Mouse (Mus musculus) common myeloid progenitor, adult 5-6 weeks (primary cell): ENCODE data around the gene Pold4. TPM values are rescaled to one million over a fixed set of nuclear protein-coding genes. Genes with fewer than 3 reads are reported as not detected.
"Not testable (repeated sequence)": the region's sequence is repeated elsewhere in the genome, so short reads cannot be mapped to it uniquely, and the experiment has no call there.

Experiments used
- ATAC-seq: replicated peaks from 2 replicates; pipeline ENCODE4 v1.8.0; 2016; ENCODE audit warnings: low read depth, mild to moderate bottlenecking, moderate TSS enrichment, inconsistent platforms; ENCODE audit not compliant: poor library complexity, severe bottlenecking
- total RNA-seq: library from RNA; stranded (forward); fragments of 200-1000, 187-1606 nt; gene quantifications from 2 replicates; pipeline ENCODE4 v1.2.3, GENCODE M21; 2017

Gene Pold4
- total RNA-seq, 1 experiment from 2014 or later = 64.3 TPM

DNA sequence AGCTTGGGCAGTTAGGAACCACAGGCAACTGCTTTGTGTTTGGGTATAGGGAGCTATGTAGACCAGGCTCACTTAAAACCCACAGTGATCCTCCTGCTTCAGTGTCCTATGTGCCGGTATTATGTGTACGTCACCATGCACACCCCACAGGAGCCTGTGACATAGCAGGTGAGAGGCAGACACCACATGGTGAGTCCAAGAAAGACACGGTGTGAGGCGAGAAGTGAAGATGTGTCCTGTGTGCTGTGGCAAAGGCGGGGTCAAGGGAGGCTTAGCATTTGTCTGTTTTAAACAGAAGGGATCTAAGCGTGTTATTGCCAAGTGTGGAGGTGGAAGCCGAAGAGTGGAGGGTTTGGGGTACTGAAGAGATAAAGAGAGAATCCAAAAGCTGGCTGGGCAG lies 4.9 kb upstream of the Pold4 start:
- ATAC-seq = no peak

GRCm38 (mm10) chr19:4227446-4227845 lies 4.3 kb upstream of the Pold4 start:
- no peak for ATAC-seq

- peak; percentile 52 for ATAC-seq
Measured at GRCm38 (mm10) chr19:4227894-4228678, 3.6 kb upstream of the Pold4 start.

DNA sequence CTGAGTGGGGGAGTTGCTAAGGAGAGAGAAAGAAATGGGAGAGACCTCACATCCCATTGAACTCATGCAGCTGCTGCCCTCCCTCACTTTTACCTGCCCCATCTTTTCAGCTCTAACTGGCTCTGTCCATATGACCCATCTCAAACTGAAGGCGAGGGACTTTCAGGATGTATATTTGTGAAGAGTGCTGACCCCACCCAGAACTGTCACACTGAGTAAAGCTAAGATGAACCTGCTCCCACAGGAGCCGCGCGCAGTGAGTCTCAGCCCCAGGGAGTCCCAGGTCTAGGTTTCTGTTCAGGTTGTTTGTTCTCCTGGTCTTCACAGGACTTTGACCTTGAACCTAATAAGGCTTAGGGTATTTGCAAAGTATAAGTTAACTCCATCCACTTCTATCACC lies 2.8 kb upstream of the Pold4 start:
- ATAC-seq = no peak

DNA sequence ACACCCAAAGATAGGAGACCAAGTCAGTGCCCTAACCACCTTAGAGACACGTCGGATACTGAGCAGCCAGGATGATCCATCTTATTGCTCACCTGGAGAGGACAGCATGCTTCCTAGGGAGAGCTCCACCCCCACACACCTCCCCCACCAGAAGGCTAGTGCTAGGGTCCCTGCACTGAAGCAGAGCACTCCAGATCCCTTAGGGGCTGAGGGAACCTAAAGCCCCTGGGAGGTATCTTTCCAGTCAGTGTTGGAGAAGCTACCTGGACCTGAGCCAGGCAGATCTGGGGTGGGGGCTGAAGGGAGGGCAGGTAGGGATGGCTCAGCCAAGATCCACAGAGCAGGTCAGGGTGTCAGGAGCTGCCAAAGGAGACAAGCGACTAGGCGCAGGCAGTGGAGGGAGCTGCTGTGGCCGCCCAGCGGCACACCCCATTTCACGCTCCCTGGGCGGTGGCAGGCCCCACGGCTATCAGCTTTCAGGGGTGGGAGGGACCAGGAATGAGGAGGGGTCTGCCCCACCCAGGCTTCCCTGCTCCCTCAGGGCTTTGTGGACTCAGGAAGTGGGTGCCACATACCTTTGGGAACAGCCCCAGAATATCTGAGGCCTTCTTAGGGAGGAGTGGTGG lies 2.1 kb upstream of the Pold4 start:
- ATAC-seq = no peak

- no peak for ATAC-seq
Measured at GRCm38 (mm10) chr19:4230415-4230814, 1.3 kb upstream of the Pold4 start.

GRCm38 (mm10) chr19:4232186-4232572 lies 480 bp downstream of the Pold4 start:
- peak; percentile 28 for ATAC-seq

DNA sequence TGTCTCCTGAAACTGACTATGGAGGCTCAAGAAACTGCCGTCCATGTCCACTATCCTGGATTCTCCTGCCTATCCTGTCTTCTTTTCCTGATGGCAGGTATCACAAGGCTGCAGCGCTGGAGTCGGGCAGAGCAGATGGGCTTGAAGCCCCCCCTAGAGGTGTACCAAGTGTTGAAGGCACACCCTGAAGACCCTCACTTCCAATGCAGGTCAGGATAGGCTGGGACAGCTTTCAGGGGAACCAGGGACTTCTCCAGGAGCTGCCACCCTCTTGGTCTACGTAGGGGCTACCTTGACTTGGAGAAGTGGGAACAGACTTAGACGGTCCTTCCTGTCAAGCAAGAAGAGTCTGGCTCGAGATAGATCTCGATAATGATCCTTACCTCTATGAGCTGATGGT lies 952 bp downstream of the Pold4 start:
- ATAC-seq = no peak

GRCm38 (mm10) chr19:4234548-4234947 lies 2.8 kb downstream of the Pold4 start:
- no peak for ATAC-seq

DNA sequence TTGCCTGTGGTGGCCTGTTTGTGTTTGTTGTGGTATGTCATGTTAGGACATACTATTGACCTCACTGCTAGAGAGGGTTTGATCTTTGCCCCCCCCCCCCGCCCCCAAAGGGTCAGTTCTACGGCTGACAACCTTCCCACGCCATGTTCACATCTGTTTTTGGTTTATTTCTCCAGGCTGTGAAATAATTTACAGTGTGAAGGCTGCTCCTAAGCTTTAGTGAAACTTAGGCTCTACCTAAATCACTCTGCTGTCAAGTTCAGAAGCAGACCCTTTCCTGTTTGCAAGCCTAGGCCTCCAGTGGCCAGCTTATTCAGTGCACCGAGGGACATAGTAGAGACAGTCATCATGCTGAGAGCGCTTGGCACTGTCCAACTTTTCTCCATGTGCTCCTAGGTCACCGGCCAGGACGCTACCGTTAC lies 8.6 kb downstream of the Pold4 start:
- no peak for ATAC-seq

DNA sequence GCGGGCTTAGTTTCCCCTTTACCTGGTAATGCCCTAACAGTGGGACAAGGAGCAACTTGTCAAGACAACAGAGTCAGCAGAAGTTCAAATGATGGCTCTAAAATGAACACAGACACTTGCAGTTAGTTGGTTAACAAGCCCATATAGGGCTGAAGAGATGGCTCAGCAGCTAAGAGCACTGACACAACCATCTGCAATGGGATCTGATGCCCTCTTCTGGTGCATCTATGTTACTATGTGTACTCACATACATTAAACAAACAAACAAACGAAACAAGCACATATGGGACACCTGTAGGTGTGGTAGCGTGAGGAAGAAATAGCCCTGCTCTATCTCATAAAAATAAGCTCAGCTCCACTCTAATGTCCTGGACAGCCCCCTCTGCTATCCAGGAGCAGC lies 10.7 kb downstream of the Pold4 start:
- ATAC-seq = no peak

DNA sequence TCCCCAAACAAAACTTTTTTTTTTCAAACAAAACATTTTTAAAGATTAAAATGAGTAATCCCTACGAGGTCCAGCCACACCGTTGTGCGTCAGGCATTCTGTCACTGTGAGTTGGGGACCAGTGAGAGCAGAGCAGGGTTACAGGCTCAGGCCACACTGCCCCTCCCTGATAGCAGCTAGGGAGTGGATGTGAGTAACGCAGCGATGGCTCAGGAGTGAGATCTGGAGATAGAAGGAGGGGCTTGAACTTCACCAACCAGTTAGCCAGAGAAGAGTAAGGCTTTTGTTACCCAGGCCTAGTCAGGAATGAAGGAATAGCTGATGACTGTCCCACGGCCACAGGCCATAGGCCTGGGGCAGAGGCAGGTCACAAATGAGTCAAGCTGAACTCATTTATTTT lies 13.1 kb downstream of the Pold4 start:
- no peak for ATAC-seq

DNA sequence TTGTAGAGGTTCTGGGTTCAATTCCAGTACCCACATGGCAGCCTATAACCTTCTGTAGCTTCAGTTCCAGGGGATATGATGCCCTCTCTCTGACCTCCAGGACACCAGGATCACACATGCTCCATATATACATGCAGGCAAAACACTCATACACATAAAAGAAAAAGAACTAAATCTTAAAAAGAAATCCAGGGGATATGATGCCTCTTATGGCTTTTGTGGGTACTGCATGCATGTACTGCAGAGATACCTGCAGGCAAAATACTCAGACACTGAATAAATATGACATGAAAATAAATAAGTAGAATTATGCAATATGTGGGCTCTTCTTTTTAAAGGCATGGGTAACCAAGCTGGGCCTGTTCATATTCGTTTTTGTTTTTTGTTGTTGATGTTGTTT lies 15.3 kb downstream of the Pold4 start:
- ATAC-seq = peak; percentile 39; the same call in 1 of the 2 replicates

GRCm38 (mm10) chr19:4248683-4249082 lies 17.0 kb downstream of the Pold4 start:
- not testable (repeated sequence) for ATAC-seq

DNA sequence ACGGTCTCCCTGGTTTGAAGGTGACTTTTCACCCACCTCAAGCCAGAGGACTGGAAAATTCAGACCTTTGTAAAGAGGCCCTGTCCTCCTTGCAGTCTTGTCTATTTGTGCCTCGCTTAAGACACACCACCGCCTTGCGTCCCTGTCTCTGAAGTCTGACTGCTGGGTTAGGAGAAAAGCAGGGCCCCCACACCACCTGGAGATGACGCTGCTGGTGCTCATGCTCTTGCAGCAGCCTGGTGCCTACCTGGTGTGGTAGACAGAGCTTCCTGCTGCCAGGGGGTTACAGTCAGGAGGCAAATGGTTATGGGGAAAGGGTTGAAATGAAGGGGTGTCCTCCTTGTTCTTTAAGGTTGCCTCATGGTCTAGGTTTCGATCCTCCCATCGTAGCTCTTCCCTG lies 22.5 kb downstream of the Pold4 start:
- ATAC-seq = no peak

DNA sequence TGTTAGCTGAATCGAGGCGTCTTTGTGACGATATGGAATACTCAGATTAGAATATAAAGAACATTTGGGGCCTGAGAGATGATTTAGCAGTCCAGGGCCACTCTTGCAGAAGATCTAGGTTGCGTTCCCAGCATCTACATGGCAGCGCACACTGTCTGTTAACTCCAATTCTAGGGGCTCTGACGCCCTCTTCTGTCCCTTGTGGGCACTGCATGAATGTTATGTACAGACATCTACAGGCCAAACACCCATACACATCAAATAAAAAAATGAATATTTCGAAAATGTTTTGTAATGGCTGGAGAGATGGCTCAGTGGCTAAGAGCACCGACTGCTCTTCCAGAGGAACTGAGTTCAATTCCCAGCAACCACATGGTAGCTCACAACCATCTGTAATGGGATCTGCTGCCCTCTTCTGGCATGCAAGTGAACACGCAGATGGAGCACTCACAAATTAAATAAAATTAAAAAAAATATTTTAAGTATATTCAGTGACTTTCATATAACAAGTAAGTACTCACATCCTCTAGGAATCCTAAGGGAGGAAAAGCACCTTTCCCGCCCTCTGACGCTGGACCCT lies 24.0 kb downstream of the Pold4 start:
- ATAC-seq = no peak

DNA sequence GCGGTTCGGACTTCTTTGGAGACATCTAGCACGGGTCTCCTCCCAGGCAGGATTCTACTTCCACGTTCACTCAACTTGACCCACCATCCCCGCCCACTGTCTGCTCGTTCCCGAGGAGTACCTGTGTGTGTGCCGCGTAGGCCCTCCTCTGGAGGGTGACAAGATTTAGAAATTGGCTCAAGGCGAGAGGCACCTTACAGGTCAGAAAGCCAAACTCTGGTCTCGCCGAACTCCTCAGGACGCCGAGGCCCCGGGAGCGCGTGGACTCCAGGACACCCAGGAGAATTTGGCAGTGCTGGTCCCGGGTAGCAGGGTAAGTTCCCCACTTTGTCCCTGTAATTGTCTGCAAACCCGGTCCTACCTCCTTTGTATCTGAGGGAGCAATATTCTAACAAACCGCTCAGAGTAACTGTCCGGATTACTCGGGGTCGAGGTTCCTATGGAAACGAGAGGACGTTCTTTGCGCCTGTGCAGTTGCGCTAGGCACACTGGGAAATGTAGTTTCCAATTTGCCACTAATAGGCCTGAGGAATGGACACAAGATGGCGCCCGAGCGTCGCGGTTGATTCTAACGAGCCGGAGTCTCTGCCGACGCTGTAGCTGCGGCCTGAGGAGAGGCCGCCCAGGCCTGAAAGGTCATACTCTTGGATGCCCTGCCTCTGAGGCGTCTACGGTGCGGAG lies 25.7 kb downstream of the Pold4 start:
- peak; percentile 94 for ATAC-seq

- no peak for ATAC-seq
Measured at GRCm38 (mm10) chr19:4257897-4258252, 26.2 kb downstream of the Pold4 start.

- ATAC-seq = peak; percentile 60
Measured at GRCm38 (mm10) chr19:4261038-4261698, 29.5 kb downstream of the Pold4 start.

- no peak for ATAC-seq
Measured at GRCm38 (mm10) chr19:4262756-4263155, 31.1 kb downstream of the Pold4 start.
